Mouse (Mus musculus): ENCODE data around the gene Abt1. TPM values are rescaled to one million over a fixed set of nuclear protein-coding genes. Genes with fewer than 3 reads are reported as not detected.

Gene Abt1
- total and polyA plus RNA-seq, 2 experiments from 2014 or later: 6.8 to 7.4 TPM

DNA sequence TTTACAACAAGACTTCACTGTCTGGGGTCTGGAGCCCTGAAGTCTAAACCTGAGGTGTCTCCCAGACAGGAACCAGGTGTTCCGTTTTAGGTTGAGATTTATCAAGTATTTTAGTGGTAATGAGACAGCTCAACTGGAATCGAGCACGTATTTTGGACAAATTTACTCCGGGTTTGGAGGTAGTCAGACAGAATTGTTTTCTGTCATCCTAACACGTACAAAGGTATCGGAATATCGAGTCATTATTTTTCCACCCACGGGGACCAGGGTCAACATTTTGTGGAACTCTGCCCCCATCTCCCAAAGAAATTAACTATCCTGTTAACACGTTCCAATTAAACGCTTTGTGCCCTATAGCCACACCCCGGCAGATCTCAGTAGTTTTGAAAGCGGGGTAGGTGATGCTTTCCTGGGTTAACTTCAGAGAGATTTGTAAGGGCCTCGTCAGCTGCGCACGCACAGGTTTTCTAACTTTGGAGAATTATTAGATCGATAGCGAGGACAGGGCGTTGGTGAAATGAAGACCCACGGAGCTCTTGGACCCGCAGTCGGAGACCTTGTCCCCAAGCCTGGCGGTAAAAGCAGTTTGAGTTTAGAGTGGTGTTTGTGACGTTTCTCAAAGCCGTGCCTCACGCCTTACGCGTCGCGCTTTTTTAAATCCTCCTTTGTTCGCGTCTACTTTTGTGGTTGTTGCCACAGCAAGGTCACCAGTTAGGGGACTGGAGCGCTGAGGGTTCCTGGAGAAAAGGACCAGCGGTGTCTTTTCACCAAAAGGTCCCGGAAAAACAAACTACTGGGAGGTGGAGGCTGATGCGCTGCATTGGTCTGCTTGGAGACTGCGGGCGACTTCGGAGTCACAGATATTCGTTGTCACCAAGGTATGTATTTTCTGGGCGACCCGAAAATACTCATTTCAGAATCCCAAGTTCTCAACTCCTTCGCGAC, 28.1 kb downstream of the Abt1 start:
- WGBS: 4% methylated on average over 43 of the region's 43 CpGs

DNA sequence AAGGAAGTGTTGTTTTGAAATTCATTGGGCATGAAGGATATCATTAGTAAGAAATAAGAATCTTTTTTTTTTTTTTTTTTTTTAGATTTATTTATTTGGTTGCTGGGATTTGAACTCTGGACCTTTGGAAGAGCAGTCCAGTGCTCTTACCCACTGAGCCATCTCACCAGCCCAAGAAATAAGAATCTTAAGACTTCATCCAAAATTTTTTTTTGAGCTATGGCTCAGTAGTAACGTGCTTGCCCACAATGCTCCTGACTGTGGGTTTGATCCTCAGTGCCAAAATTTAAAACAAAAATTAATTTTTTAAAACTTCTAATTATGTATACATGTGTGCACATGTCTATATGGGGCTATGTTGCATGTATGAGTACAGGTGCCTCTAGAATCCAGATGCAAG, 36.1 kb downstream of the Abt1 start:
- no peak for ATAC-seq (ENCODE audit: insufficient read depth, low read depth)
- H3K36me3 ChIP-seq (replicated peaks; ENCODE audit: control insufficient read depth, insufficient read depth, low read length): no peaks in the 10 kb centered on the region
- H3K4me3 ChIP-seq (ENCODE audit: low read depth, low read length): no peak overlapping the region
- DNase-seq (ENCODE audit: low spot score): no peak
- H3K9ac ChIP-seq (replicated peaks; ENCODE audit: low read depth, low read length): no peak overlapping the region
- no peak overlapping the region for H3K27ac ChIP-seq (ENCODE audit: low read depth)
- H3K4me2 ChIP-seq (ENCODE audit: low read depth, low read length): no peak overlapping the region
- 91% methylated on average over 1 of the region's 1 CpGs for WGBS
- H3K4me1 ChIP-seq (ENCODE audit: control insufficient read depth, insufficient read depth): no peaks in the 10 kb centered on the region
- TF ChIP-seq CTCF (IDR thresholded peaks at IDR 0.05; ENCODE audit: low read depth): no peak
- TF ChIP-seq EP300 (IDR thresholded peaks at IDR 0.05; ENCODE audit: low read depth): no peak
- no peaks in the 10 kb centered on the region for H3K9me3 ChIP-seq (replicated peaks; ENCODE audit: control insufficient read depth, low read length)
- H3K27me3 ChIP-seq (ENCODE audit: control insufficient read depth, insufficient read depth, low read length): no peaks in the 10 kb centered on the region

More for the DNA sequence above, 28.1 kb downstream of the Abt1 start:
- H3K9me3 ChIP-seq (replicated peaks; ENCODE audit: control insufficient read depth, low read length): no peaks in the 10 kb centered on the region
- H3K4me3 ChIP-seq (ENCODE audit: low read depth, low read length): peak overlapping the region; percentile 47
- peaks cover 50% of the 10 kb centered on the region for H3K27me3 ChIP-seq (ENCODE audit: control insufficient read depth, insufficient read depth, low read length)
- H3K27ac ChIP-seq (ENCODE audit: low read depth): no peak overlapping the region
- no peak overlapping the region; the same call in 1 of the 2 replicates for H3K9ac ChIP-seq (replicated peaks; ENCODE audit: low read depth, low read length)
- TF ChIP-seq CTCF (IDR thresholded peaks at IDR 0.05; ENCODE audit: low read depth) (no peak), EP300 (IDR thresholded peaks at IDR 0.05; ENCODE audit: low read depth) (no peak)
- H3K36me3 ChIP-seq (replicated peaks; ENCODE audit: control insufficient read depth, insufficient read depth, low read length): no peaks in the 10 kb centered on the region
- no peak for ATAC-seq (ENCODE audit: insufficient read depth, low read depth)
- 0 out of 2 replicates have a peak, but pooled peaks cover 5% of the 10 kb centered on the region for H3K4me1 ChIP-seq (ENCODE audit: control insufficient read depth, insufficient read depth)
- DNase-seq (ENCODE audit: low spot score): no peak
- peak overlapping the region; percentile 70 for H3K4me2 ChIP-seq (ENCODE audit: low read depth, low read length)

DNA sequence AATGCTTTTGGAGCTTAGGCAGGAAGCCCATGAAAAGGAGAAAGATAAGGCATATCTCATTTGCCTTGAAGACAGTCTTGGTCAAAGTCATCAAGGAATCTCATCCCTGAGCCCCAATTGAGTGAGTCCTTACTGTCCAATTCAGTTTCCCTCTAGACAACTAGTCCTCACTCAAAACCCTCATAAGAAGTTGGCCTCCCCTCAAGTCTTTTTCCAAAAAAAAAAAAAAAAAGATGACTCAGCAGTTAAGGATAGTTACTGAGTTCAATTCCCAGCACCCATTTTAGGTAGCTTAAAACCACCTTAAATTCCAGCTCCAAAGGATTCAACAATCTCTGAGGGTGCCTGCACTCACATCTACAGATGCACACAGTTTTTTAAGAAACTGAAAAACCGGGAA, 40.5 kb downstream of the Abt1 start:
- Histone ChIP-seq H3K9me3 (replicated peaks; ENCODE audit: control insufficient read depth, low read length) (no peaks in the 10 kb centered on the region), H3K4me1 (ENCODE audit: control insufficient read depth, insufficient read depth) (no peaks in the 10 kb centered on the region), H3K36me3 (replicated peaks; ENCODE audit: control insufficient read depth, insufficient read depth, low read length) (no peaks in the 10 kb centered on the region), H3K4me3 (ENCODE audit: low read depth, low read length) (no peak overlapping the region), H3K4me2 (ENCODE audit: low read depth, low read length) (no peak overlapping the region), H3K27me3 (ENCODE audit: control insufficient read depth, insufficient read depth, low read length) (no peaks in the 10 kb centered on the region), H3K9ac (replicated peaks; ENCODE audit: low read depth, low read length) (no peak overlapping the region), H3K27ac (ENCODE audit: low read depth) (no peak overlapping the region)
- no peak for DNase-seq (ENCODE audit: low spot score)
- ATAC-seq (ENCODE audit: insufficient read depth, low read depth): no peak
- no peak for TF ChIP-seq CTCF (IDR thresholded peaks at IDR 0.05; ENCODE audit: low read depth)
- TF ChIP-seq EP300 (IDR thresholded peaks at IDR 0.05; ENCODE audit: low read depth): no peak
- WGBS: 56% methylated on average over 1 of the region's 1 CpGs

DNA sequence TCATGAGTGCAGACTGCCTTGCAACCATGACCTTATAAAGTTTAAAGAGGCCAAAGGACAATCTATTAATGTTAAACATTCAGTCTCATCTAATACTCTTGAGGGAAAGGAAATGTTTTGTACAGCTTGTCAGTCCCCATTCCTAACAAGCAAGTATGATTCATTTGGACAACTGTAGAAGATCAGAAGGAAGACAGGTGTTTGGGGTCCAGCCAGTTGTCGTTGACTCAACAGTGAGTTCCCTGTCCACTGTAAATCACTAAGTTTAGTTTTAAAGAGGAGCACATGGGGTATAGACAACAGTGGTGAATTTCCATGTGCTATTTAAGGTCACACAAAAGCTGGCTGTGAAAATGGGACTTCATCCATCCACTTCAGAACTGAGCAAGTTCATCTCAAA, 51.2 kb downstream of the Abt1 start:
- Histone ChIP-seq H3K27ac (ENCODE audit: low read depth) (no peak overlapping the region), H3K36me3 (replicated peaks; ENCODE audit: control insufficient read depth, insufficient read depth, low read length) (peaks cover 3% of the 10 kb centered on the region; the same call in 1 of the 2 replicates), H3K27me3 (ENCODE audit: control insufficient read depth, insufficient read depth, low read length) (no peaks in the 10 kb centered on the region), H3K9ac (replicated peaks; ENCODE audit: low read depth, low read length) (no peak overlapping the region), H3K4me1 (ENCODE audit: control insufficient read depth, insufficient read depth) (peaks cover 9% of the 10 kb centered on the region), H3K9me3 (replicated peaks; ENCODE audit: control insufficient read depth, low read length) (no peaks in the 10 kb centered on the region), H3K4me3 (ENCODE audit: low read depth, low read length) (no peak overlapping the region), H3K4me2 (ENCODE audit: low read depth, low read length) (no peak overlapping the region)
- DNase-seq (ENCODE audit: low spot score) (no peak), ATAC-seq (ENCODE audit: insufficient read depth, low read depth) (no peak)
- TF ChIP-seq EP300 (IDR thresholded peaks at IDR 0.05; ENCODE audit: low read depth) (no peak), CTCF (IDR thresholded peaks at IDR 0.05; ENCODE audit: low read depth) (no peak)
- 76% methylated on average over 1 of the region's 1 CpGs for WGBS

DNA sequence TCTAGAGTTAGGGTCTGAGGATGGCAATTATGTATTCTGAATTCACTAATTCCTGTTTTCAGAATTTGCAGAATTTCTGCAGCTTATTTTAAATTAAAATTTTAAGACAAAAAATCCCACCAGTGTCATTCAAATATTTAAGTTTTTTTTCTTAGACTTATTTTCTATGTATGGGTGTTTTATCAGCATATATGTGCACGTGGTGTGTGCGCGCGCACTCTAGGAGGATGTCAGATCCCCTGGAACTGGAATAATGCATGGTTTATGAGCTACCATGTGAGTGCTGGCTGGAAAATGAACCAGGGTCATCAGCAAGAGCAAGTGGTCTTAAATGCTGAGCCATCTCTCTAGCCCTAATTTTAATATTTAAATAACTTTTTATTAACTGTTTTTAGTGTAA, 53.6 kb downstream of the Abt1 start:
- Histone ChIP-seq H3K4me1 (ENCODE audit: control insufficient read depth, insufficient read depth) (peaks cover 19% of the 10 kb centered on the region), H3K9ac (replicated peaks; ENCODE audit: low read depth, low read length) (0 out of 2 replicates have a peak overlapping the region, but pooled peaks have one; percentile 74), H3K27ac (ENCODE audit: low read depth) (no peak overlapping the region), H3K36me3 (replicated peaks; ENCODE audit: control insufficient read depth, insufficient read depth, low read length) (peaks cover 8% of the 10 kb centered on the region; the same call in 1 of the 2 replicates), H3K9me3 (replicated peaks; ENCODE audit: control insufficient read depth, low read length) (no peaks in the 10 kb centered on the region), H3K4me2 (ENCODE audit: low read depth, low read length) (no peak overlapping the region), H3K4me3 (ENCODE audit: low read depth, low read length) (no peak overlapping the region), H3K27me3 (ENCODE audit: control insufficient read depth, insufficient read depth, low read length) (no peaks in the 10 kb centered on the region)
- 93% methylated on average over 4 of the region's 4 CpGs for WGBS
- no peak for ATAC-seq (ENCODE audit: insufficient read depth, low read depth)
- TF ChIP-seq EP300 (IDR thresholded peaks at IDR 0.05; ENCODE audit: low read depth) (no peak), CTCF (IDR thresholded peaks at IDR 0.05; ENCODE audit: low read depth) (no peak)
- no peak for DNase-seq (ENCODE audit: low spot score)
